Mouse (Mus musculus) lung, adult 2 months (tissue): ENCODE measurements around the gene Sarm1.

Experiments
- CTCF ChIP-seq: fragments of 200-500 bp; IDR thresholded peaks from 2 replicates; pipeline ENCODE4 v1.5.1; 2011; ENCODE audit warnings: mild to moderate bottlenecking, low read length, control low read depth; ENCODE audit not compliant: insufficient read depth
- POLR2A ChIP-seq: fragments of 200-500 bp; IDR thresholded peaks from 2 replicates; pipeline ENCODE4 v1.6.1; 2011; ENCODE audit warnings: low read depth, mild to moderate bottlenecking, control low read depth, low read length, borderline replicate concordance; ENCODE audit errors: extremely low read depth

GRCm38 (mm10) chr11:78495904-78496303 lies 1.6 kb downstream of the Sarm1 start:
- TF ChIP-seq POLR2A (no peak), CTCF (no peak)
